Mouse (Mus musculus): Measurements from ENCODE around the gene Zfp946.

The Zfp946 gene

GRCm38 (mm10) chr17:22423952-22424617, at the start of gene Zfp946:
Zfp946 (plus strand) TSS chr17:22424222.
- DNase-seq (ENCODE audit: low spot score in 2 of 2), result peak; percentile 65 to 84

GRCm38 (mm10) chr17:22410756-22411155, 13.3 kb upstream of the Zfp946 start:
- DNase-seq (ENCODE audit: low spot score in 2 of 2), result no peak

DNA sequence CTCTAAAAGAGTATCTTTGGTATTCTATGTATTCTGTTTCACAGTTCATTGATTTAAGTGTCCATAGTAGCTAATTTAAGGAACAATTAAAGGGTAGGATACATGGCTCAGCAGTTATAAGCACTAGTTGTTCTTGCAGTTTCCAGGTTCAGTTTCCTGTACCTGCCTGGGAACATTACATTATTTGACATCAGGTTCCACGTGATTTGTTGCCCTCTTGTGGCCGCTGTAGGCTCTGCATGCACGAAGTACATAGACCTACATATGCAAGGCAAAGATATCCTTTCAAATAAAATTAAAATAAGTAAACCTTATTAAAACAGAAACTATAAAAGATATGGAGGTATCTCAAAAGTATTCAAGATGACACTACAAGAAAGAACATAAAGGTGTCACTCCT, 6.5 kb upstream of the Zfp946 start:
- peak; percentile 33 to 60 for DNase-seq (ENCODE audit: low spot score in 2 of 2)

GRCm38 (mm10) chr17:22424636-22425354, 773 bp downstream of the Zfp946 start:
- no peak for DNase-seq (ENCODE audit: low spot score in 2 of 2)

GRCm38 (mm10) chr17:22447684-22448083, 23.7 kb downstream of the Zfp946 start:
- DNase-seq (ENCODE audit: low spot score in 2 of 2), result no peak

GRCm38 (mm10) chr17:22497120-22497519, 73.1 kb downstream of the Zfp946 start:
- DNase-seq (ENCODE audit: low spot score in 2 of 2), result no peak

All from urinary bladder, adult 18-20 months (tissue).